Mouse (Mus musculus): Measurements from ENCODE around the gene Gcnt1. TPM values are rescaled to one million over a fixed set of nuclear protein-coding genes. Genes with fewer than 3 reads are reported as not detected.
A peak's percentile ranks its signal among the peaks of the same experiment; 100 is the strongest.

The Gcnt1 gene
- polyA plus RNA-seq, 1 experiment from 2014 or later = 8.1 TPM

DNA sequence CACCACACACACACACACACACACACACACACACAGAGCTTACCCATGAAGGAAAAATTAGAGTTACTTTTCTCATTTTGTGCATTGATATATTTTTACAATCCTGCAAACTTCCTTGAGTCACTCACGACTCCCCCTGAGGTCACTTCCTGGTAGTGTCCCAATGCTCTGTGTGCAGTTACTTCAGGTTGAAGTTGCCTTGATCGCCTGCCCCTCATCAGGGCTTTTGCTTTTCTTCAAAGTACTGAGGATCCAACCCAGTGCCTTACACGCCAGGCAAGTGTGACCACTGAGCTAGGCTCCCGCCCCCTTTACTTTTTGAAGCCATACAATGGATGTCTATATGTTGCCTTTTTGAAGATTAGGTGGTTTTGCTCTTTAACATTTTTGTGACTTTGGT lies 27.3 kb upstream of the Gcnt1 start:
- ATAC-seq (ENCODE audit: insufficient read depth, low FRiP score) = no peak
- no peak overlapping the region for H3K4me3 ChIP-seq (replicated peaks; ENCODE audit: low read length)
- peaks cover 4% of the 10 kb centered on the region; the same call in 1 of the 2 replicates for H3K4me1 ChIP-seq (ENCODE audit: control insufficient read depth, insufficient read depth, low read length)
- H3K9me3 ChIP-seq (replicated peaks; ENCODE audit: control insufficient read depth, low read length) = no peaks in the 10 kb centered on the region
- H3K9ac ChIP-seq (ENCODE audit: low read length) = no peak overlapping the region
- no peaks in the 10 kb centered on the region for H3K27me3 ChIP-seq (ENCODE audit: control insufficient read depth, insufficient read depth, low read length)
- no peak overlapping the region for H3K4me2 ChIP-seq (ENCODE audit: low read depth, low read length)
- H3K36me3 ChIP-seq (ENCODE audit: control insufficient read depth, insufficient read depth, low read length) = peaks cover 15% of the 10 kb centered on the region
- H3K27ac ChIP-seq (ENCODE audit: low read length) = no peak overlapping the region
- WGBS = 92% methylated on average over 4 of the region's 4 CpGs

DNA sequence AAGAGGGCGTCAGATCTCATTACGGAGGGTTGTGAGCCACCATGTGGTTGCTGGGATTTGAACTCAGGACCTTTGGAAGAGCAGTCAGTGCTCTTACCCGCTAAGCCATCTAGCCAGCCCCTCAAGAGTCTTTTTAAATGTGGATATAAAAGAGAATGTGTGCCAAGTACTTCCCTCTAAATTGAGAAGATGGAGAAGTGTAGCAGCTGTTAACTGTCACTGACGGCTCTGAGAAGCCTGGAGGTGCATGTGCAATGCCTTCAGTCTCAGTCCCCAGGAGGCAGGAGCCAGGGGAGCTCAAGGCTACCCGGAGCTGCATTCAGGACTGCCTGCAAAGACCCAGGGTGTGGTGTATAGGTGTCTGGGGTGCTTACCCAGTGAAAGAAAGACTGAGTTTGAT lies 25.3 kb upstream of the Gcnt1 start:
- H3K27ac ChIP-seq (ENCODE audit: low read length) = no peak overlapping the region
- no peaks in the 10 kb centered on the region for H3K27me3 ChIP-seq (ENCODE audit: control insufficient read depth, insufficient read depth, low read length)
- peaks cover 15% of the 10 kb centered on the region for H3K36me3 ChIP-seq (ENCODE audit: control insufficient read depth, insufficient read depth, low read length)
- WGBS = 62% methylated on average over 5 of the region's 5 CpGs
- no peak overlapping the region for H3K4me3 ChIP-seq (replicated peaks; ENCODE audit: low read length)
- peaks cover 10% of the 10 kb centered on the region; the same call in 1 of the 2 replicates for H3K4me1 ChIP-seq (ENCODE audit: control insufficient read depth, insufficient read depth, low read length)
- no peak overlapping the region for H3K4me2 ChIP-seq (ENCODE audit: low read depth, low read length)
- no peak overlapping the region for H3K9ac ChIP-seq (ENCODE audit: low read length)
- ATAC-seq (ENCODE audit: insufficient read depth, low FRiP score) = no peak
- H3K9me3 ChIP-seq (replicated peaks; ENCODE audit: control insufficient read depth, low read length) = no peaks in the 10 kb centered on the region

- peaks cover 10% of the 10 kb centered on the region; the same call in 1 of the 2 replicates for H3K4me1 ChIP-seq (ENCODE audit: control insufficient read depth, insufficient read depth, low read length)
- no peak overlapping the region for H3K4me3 ChIP-seq (replicated peaks; ENCODE audit: low read length)
- H3K4me2 ChIP-seq (ENCODE audit: low read depth, low read length) = no peak overlapping the region
- H3K27me3 ChIP-seq (ENCODE audit: control insufficient read depth, insufficient read depth, low read length) = no peaks in the 10 kb centered on the region
- WGBS = 84% methylated on average over 4 of the region's 4 CpGs
- H3K27ac ChIP-seq (ENCODE audit: low read length) = no peak overlapping the region
- peaks cover 15% of the 10 kb centered on the region for H3K36me3 ChIP-seq (ENCODE audit: control insufficient read depth, insufficient read depth, low read length)
- no peak overlapping the region for H3K9ac ChIP-seq (ENCODE audit: low read length)
- ATAC-seq (ENCODE audit: insufficient read depth, low FRiP score) = no peak
- no peaks in the 10 kb centered on the region for H3K9me3 ChIP-seq (replicated peaks; ENCODE audit: control insufficient read depth, low read length)
These were observed 24.2 kb upstream of the Gcnt1 start for GRCm38 (mm10) chr19:17396802-17397201.

DNA sequence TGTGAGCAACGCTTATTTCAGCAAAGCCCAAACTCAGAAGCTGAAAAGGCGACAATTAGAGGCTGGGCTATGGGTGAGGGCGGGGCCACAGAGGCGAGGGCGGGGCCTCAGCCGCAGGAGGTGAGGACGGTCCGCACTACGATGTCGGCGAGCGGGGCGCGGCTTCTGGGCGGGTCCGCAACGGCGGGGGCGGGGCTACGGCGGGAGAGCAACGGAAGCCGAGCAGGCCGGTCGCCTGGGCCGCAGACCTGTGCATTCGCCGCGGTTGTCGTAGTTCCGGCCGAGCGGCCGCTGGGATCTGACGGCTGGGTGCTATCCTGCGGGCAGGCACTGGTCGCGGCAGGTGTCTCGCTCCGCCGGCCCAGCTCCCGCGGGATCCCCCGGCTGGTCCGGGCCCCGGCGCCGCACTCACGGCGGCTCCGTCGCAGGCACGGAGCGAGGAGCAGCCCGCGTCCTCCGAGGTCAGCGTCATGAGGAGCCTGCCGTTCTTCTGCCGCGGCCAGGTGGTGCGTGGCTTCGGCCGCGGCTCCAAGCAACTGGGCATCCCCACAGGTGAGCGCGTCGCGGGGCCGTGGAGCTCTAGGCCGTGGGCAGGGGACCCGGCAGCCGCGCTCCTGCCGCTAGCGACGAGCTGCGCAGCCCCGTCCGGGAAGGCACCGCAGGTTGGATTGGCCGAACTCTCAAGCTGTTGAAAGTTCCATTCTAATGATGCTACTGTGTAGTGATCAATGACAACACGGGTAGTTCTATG lies 21.4 kb upstream of the Gcnt1 start, which contains the start of gene Rfk:
TSS of gene Rfk (plus strand) at position 203 of the 751 bp plus-strand sequence.
- H3K27ac ChIP-seq (ENCODE audit: low read length) = peak within 1 kb of the TSS; percentile 76
- peak; percentile 98 for ATAC-seq (ENCODE audit: insufficient read depth, low FRiP score)
- no peaks in the 10 kb centered on the region for H3K9me3 ChIP-seq (replicated peaks; ENCODE audit: control insufficient read depth, low read length)
- H3K9ac ChIP-seq (ENCODE audit: low read length) = peak within 1 kb of the TSS; percentile 93
- peaks cover 10% of the 10 kb centered on the region; the same call in 1 of the 2 replicates for H3K4me1 ChIP-seq (ENCODE audit: control insufficient read depth, insufficient read depth, low read length)
- WGBS = under 1% methylated on average over 80 of the region's 83 CpGs
- H3K4me3 ChIP-seq (replicated peaks; ENCODE audit: low read length) = peak within 1 kb of the TSS; percentile 93
- H3K4me2 ChIP-seq (ENCODE audit: low read depth, low read length) = peak within 1 kb of the TSS; percentile 61
- H3K27me3 ChIP-seq (ENCODE audit: control insufficient read depth, insufficient read depth, low read length) = no peaks in the 10 kb centered on the region
- H3K36me3 ChIP-seq (ENCODE audit: control insufficient read depth, insufficient read depth, low read length) = peaks cover 5% of the 10 kb centered on the region; the same call in 1 of the 2 replicates

DNA sequence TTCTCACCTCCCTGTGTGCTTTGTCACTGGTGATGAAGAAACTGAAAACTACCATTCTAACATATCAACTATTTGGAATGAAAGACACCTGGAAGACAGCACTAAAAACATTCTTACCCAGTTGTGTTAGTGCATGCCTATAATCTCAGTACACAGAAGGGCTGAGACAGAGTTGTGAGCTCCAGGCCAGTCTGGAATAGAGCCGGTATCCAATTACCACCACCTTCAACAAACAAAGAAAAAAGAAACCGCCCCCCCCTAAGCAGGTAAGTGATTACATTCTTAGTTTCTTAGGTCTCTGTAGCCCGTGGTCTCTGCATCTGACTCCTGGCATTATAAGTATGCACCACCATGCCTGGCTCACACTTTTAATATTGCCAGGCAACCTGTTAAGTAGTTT lies 20.2 kb upstream of the Gcnt1 start:
- ATAC-seq (ENCODE audit: insufficient read depth, low FRiP score) = no peak
- Histone ChIP-seq H3K9me3 (replicated peaks; ENCODE audit: control insufficient read depth, low read length) (no peaks in the 10 kb centered on the region), H3K9ac (ENCODE audit: low read length) (no peak overlapping the region), H3K4me2 (ENCODE audit: low read depth, low read length) (peak overlapping the region; percentile 61), H3K27me3 (ENCODE audit: control insufficient read depth, insufficient read depth, low read length) (no peaks in the 10 kb centered on the region), H3K4me3 (replicated peaks; ENCODE audit: low read length) (peak overlapping the region; percentile 93), H3K4me1 (ENCODE audit: control insufficient read depth, insufficient read depth, low read length) (peaks cover 10% of the 10 kb centered on the region; the same call in 1 of the 2 replicates), H3K27ac (ENCODE audit: low read length) (no peak overlapping the region), H3K36me3 (ENCODE audit: control insufficient read depth, insufficient read depth, low read length) (no peaks in the 10 kb centered on the region)
- WGBS = 13% methylated on average over 3 of the region's 3 CpGs

DNA sequence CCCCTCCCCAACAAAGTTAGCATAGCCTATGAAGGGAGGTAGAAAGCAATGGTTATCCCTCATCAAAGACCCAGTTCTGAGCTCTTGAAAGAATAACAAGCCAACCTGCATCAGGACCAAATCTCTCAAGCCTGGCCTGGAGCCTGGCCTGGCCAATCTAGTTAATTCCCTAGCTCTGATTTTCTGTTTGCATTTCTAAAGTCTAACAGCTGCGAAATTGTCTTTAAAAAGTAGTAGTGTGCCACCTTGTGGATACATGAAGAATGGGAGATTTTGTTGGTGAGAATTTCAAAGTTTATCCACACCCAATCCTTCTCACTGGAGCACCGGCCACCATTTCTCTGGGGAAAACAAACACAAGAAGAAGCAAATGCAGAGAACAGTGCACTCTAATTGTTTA lies 15.8 kb upstream of the Gcnt1 start:
- no peak overlapping the region for H3K4me3 ChIP-seq (replicated peaks; ENCODE audit: low read length)
- WGBS = 9% methylated on average over 2 of the region's 2 CpGs
- no peaks in the 10 kb centered on the region for H3K9me3 ChIP-seq (replicated peaks; ENCODE audit: control insufficient read depth, low read length)
- H3K27ac ChIP-seq (ENCODE audit: low read length) = no peak overlapping the region
- H3K27me3 ChIP-seq (ENCODE audit: control insufficient read depth, insufficient read depth, low read length) = no peaks in the 10 kb centered on the region
- H3K4me2 ChIP-seq (ENCODE audit: low read depth, low read length) = no peak overlapping the region
- H3K4me1 ChIP-seq (ENCODE audit: control insufficient read depth, insufficient read depth, low read length) = 0 out of 2 replicates have a peak, but pooled peaks cover 4% of the 10 kb centered on the region
- no peak for ATAC-seq (ENCODE audit: insufficient read depth, low FRiP score)
- H3K9ac ChIP-seq (ENCODE audit: low read length) = no peak overlapping the region
- no peaks in the 10 kb centered on the region for H3K36me3 ChIP-seq (ENCODE audit: control insufficient read depth, insufficient read depth, low read length)

DNA sequence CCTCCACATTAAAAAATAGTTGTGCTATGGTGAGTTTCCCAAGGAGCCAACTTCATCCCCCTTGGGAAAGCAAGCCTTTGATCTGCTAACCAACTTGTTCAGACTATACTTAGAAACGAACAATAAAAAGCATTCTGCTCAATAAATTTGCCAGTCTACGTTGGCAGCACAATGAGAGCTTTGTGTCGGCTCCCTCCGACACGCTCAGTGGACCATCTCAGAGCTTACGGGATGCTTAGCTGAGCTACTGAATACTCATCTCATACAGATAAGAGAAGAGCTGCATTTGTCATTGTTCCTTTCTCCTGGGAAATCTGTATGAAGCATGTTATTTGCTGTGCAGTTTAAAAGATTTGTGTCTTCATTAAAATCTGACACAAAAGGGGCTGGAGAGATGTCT lies 13.8 kb upstream of the Gcnt1 start:
- Histone ChIP-seq H3K4me2 (ENCODE audit: low read depth, low read length) (no peak overlapping the region), H3K27ac (ENCODE audit: low read length) (no peak overlapping the region), H3K4me3 (replicated peaks; ENCODE audit: low read length) (no peak overlapping the region), H3K4me1 (ENCODE audit: control insufficient read depth, insufficient read depth, low read length) (no peaks in the 10 kb centered on the region), H3K9me3 (replicated peaks; ENCODE audit: control insufficient read depth, low read length) (no peaks in the 10 kb centered on the region), H3K9ac (ENCODE audit: low read length) (no peak overlapping the region), H3K36me3 (ENCODE audit: control insufficient read depth, insufficient read depth, low read length) (no peaks in the 10 kb centered on the region), H3K27me3 (ENCODE audit: control insufficient read depth, insufficient read depth, low read length) (no peaks in the 10 kb centered on the region)
- 75% methylated on average over 6 of the region's 6 CpGs for WGBS
- no peak for ATAC-seq (ENCODE audit: insufficient read depth, low FRiP score)

- Histone ChIP-seq H3K4me1 (ENCODE audit: control insufficient read depth, insufficient read depth, low read length) (no peaks in the 10 kb centered on the region), H3K9me3 (replicated peaks; ENCODE audit: control insufficient read depth, low read length) (no peaks in the 10 kb centered on the region), H3K4me2 (ENCODE audit: low read depth, low read length) (no peak overlapping the region), H3K36me3 (ENCODE audit: control insufficient read depth, insufficient read depth, low read length) (no peaks in the 10 kb centered on the region), H3K27me3 (ENCODE audit: control insufficient read depth, insufficient read depth, low read length) (no peaks in the 10 kb centered on the region), H3K4me3 (replicated peaks; ENCODE audit: low read length) (no peak overlapping the region), H3K9ac (ENCODE audit: low read length) (no peak overlapping the region), H3K27ac (ENCODE audit: low read length) (no peak overlapping the region)
- no peak for ATAC-seq (ENCODE audit: insufficient read depth, low FRiP score)
- WGBS = 64% methylated on average over 1 of the region's 1 CpGs
These were observed 12.8 kb upstream of the Gcnt1 start for GRCm38 (mm10) chr19:17385426-17385825.

DNA sequence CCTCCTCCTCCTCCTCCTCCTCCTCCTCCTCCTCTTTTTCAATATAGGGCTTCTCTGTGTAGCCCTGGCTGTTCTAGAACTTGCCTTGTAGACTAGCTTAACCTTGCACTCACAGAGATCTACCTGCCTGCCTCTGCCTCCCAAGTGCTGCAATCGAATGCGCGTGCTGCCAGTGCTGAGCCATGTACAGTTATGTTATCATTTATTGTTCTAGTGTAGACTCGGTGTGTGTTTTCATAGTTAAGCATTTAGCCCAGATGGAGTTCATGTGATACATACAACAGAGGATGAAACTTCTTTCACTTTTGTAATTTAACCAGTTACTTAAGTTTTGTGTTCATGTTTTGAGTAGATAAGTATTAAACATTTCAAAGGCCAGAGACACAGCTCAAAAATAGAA lies 12.4 kb upstream of the Gcnt1 start:
- ATAC-seq (ENCODE audit: insufficient read depth, low FRiP score) = no peak

More for the DNA sequence above, 12.4 kb upstream of the Gcnt1 start:
- Histone ChIP-seq H3K9me3 (replicated peaks; ENCODE audit: control insufficient read depth, low read length) (no peaks in the 10 kb centered on the region), H3K27ac (ENCODE audit: low read length) (no peak overlapping the region), H3K36me3 (ENCODE audit: control insufficient read depth, insufficient read depth, low read length) (no peaks in the 10 kb centered on the region), H3K27me3 (ENCODE audit: control insufficient read depth, insufficient read depth, low read length) (no peaks in the 10 kb centered on the region), H3K4me3 (replicated peaks; ENCODE audit: low read length) (no peak overlapping the region), H3K4me1 (ENCODE audit: control insufficient read depth, insufficient read depth, low read length) (no peaks in the 10 kb centered on the region), H3K4me2 (ENCODE audit: low read depth, low read length) (no peak overlapping the region), H3K9ac (ENCODE audit: low read length) (no peak overlapping the region)
- 90% methylated on average over 4 of the region's 4 CpGs for WGBS

Measured in stomach, embryonic 16.5 days (tissue).